Mouse (Mus musculus) hematopoietic stem cell, adult 5-6 weeks (primary cell): ENCODE measurements at regions not wholly inside any gene's neighbourhood (a gene's known extent, or its start where the extent isn't known, plus 50 kb on each side); places are given as distances from the start of the nearest gene placed in this dataset.

Experiments
- ATAC-seq, 2 experiments: fragments of 125-278 bp in 1 of 2; replicated peaks in 1 of 2; 2 replicates each; pipeline ENCODE4 v1.8.0; 2016 to 2017; ENCODE audit warnings: inconsistent platforms in 2 of 2, mild to moderate bottlenecking in 2 of 2, moderate number of reproducible peaks in 2 of 2, low read depth in 1 of 2, moderate TSS enrichment in 1 of 2; ENCODE audit not compliant: low FRiP score in 2 of 2, poor library complexity in 2 of 2, severe bottlenecking in 2 of 2, insufficient read depth in 1 of 2, low TSS enrichment in 1 of 2

- no peak for ATAC-seq
Measured at GRCm38 (mm10) chr2:92694797-92695196, 95.3 kb downstream of the Chst1 start.

GRCm38 (mm10) chr2:92695869-92696268, 96.4 kb downstream of the Chst1 start:
- ATAC-seq = no peak

GRCm38 (mm10) chr2:92697721-92698120, 98.2 kb downstream of the Chst1 start:
- ATAC-seq = no peak

DNA sequence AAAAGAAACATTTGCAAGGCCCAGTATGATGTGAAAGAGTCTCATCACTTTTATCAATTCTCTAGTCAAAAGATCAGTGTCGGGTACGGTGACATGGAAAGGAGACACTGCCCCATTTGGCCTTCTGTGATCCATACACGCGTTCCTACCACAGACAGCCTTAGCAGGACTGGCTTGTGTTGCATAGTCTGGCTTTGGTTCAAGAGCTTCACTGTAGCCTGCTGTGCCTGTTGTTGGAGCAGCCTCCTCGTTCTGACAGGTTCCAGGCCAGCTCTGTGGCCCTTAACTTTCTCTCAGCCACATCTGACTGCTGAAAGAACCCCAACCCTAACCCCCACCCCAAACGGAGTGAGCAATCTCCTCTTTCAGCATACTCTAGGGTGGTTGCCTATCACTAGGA, 99.9 kb downstream of the Chst1 start:
- no peak for ATAC-seq

DNA sequence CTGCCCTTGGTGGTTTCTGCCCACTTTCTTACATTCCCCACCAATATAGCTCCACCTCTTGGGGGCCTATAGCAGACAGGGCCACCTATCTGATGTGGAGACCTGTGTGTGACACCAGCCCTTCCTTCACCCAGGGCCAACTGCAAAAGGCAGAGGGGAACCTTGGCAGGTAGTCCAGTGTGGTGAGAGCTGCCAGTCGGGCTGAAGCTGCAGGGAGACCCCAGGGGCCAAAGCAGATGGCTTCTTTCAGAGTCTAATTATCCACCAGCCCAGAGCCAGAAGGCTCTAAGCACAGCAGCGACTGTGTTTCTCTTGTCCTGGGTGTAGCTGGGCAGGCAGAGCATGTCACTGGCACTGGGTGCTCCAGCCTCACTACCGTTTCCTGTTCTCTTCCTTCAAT, 104.5 kb downstream of the Chst1 start:
- ATAC-seq = no peak

- no peak for ATAC-seq
Measured at GRCm38 (mm10) chr2:92709668-92710067, 110.2 kb downstream of the Chst1 start.

- ATAC-seq = no peak
Measured at GRCm38 (mm10) chr2:92711122-92711777, 111.7 kb downstream of the Chst1 start.

DNA sequence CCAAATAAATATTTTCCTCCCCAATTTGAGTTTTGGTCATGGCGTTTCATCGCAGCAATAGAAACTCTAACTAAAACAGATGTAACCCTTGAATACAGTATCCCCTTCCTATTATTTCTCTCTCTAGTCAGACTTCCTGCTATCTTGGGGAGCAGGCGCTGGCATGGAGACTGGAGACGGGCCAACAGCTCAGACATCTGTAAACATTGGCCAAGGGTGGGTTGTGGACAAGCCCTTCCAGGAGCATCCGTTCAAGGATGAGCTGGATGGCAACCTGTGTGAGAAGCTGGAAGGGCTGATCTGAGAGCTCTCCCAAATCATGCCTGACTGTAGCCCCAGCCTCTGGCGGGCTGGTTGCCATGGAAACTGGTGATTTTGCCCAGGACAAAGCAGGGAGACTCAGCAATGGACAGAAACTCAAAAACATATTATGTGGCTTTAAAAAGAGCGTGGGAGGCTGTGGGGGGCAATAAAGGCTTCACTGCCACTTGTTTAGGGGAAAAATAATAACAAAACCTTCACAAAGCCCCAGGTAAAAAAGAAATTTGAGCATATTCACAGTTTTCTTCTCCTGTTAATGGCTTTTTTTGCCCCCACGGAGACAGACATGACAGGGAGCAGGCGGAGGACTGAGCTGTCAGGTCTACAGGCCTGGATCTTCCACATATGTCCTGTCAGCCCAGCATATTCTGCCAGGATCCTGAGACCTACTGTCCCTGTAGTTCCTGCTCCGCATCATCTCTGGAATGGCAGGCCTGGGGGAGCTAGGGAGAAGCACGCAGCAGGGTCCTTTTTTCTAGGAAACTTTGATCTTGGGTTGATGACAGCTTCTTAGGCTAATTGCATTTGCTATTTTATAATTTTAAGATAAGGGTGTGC, 113.0 kb downstream of the Chst1 start:
- ATAC-seq = no peak

DNA sequence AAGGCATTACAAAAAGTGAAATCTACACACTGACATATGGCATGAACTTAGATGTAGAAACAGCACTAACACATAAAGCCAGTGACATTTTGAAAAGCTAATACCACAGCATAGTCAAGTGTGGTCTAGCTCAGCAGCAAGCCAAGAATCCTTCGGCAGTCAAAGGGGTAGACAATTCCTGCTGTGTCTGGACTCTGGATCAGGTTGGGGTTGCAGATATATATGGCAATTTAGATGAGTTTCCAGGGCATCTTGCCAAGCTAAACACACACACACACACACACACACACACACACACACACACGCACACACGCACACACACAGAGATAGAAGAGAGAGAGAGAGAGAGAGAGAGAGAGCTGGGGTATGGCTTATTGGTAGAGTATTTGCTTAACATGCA, 118.2 kb downstream of the Chst1 start:
- no peak for ATAC-seq

DNA sequence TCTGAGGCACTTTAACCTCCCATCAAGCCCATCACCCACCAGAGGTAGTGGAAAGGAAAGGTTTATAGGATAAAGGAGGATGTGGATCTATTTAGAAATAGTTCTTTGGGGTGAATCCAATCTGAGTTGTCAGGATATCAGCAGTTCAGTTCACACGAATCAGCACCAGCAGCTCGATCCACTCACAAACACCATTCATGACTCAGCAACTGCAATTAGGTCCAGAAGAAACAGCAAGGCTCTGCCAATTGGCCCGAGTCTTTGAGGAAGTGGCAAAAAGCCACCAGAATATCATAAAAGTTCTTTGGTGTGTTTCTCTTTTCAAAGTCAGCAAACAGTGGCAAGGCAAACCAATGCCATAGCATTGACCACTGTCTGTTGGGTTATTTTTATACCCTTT, 122.4 kb downstream of the Chst1 start:
- no peak for ATAC-seq

DNA sequence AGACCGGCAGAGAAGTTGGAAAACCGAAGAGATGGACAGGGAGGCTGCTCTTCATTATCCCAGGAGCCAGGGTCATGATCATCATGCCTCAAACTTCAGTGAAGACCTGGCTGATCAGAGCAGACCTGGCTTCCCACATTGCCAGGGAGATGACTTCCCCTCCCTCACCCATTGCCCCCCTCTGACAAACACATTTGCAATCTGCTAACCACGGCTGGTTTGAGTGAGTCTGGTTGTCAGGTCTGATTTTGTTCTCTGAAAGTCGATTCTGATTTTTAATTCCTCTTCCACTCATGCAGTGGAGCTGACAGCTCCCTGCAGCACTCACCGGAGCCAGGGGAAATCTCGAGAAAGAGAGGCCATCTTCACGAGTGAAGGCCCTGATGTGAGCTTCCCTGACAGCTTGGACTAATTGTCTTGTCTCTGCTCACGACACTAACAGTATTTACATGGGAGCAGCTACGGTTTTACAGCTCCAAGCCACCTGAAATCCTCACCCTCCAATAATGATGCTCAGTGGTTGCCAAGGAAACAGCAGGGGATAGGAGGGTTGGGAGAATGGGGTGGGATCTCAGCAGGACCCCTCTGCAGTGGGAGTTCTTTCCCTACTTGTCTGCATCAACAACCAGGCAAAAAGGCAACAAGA, 124.2 kb downstream of the Chst1 start:
- no peak for ATAC-seq

DNA sequence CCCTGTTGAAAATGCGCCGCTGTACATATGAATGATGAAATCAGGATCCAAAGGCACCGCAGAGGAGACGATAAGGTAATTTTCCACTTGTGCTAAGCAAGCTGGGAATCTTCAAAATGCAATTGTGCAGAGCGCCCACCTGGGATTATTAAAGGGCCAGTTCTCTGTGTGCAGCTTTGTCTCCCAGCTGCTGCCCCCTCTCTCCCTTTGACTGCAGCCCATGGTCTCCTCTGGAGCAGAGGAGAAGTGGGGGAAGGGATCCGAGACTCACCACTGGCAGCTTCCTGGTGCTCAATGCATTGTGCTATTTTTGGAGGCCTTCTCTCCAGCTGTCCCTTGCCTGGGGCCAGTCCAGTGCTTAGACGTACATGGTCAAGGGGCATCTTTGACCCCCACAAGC, 127.1 kb downstream of the Chst1 start:
- no peak for ATAC-seq

GRCm38 (mm10) chr2:92727241-92727640, 127.7 kb downstream of the Chst1 start:
- no peak for ATAC-seq

DNA sequence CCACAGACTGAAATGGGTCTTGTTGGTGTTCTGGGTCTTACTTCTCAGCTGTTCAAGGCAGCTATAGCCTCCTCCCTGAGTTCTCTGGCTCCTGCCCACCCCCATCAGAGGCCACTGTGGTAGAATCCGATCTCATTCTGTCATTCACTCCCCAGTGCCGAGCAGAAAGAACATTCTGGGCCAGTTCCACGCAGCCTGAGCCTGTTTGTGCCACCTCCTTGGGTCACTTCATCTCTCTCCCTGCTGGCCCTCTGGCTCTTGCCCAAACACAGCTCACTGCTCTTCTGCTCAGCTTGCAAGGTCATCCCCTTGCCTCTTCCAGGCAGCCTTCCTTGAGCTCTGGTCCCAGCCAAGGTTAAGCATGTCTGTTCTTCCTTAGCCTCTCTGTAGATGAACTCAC, 128.9 kb downstream of the Chst1 start:
- no peak for ATAC-seq

- no peak for ATAC-seq
Measured at GRCm38 (mm10) chr2:92730371-92730770, 130.9 kb downstream of the Chst1 start.

DNA sequence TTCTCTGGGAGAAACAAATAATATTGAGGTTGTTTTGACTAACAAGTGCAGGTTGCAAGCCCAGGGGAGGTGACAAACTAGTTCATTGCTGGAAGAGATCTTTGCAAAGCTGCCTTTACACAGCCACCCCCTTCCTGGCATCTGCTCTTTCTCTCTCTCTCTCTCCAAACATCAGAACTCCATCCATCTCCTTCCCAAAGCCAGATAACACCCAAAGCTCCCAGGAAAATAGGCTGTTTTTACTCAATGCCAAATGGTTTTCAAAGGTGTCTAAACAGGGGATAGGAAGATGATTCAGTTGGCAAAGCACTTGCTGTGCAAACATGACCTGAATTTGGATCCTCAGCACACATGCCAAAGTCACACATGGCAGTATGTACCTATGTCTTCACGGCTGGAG, 133.9 kb downstream of the Chst1 start:
- no peak for ATAC-seq

DNA sequence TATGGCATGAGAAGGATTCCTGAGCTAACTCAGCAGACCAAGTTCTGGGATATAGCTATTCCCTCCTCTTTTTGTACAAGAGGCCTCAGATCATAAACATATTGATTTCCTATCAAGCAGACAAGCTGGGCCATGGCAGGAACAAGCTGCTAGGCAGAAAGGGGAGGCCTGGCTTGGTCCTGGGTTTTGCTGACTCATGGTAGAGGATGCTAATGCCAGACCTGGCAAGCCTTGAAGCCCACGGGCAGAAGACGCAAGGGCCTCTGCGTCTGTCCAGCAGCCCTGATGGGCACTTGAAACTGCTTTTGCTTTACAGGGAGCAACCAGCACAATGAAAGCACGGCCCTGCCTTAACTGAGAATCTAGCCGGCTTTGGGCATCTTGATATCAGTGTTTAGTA, 136.3 kb downstream of the Chst1 start:
- ATAC-seq = no peak

GRCm38 (mm10) chr2:92737301-92737700, 137.8 kb downstream of the Chst1 start:
- no peak for ATAC-seq
